Mouse (Mus musculus): ENCODE measurements around the gene Tubd1. TPM values are rescaled to one million over a fixed set of nuclear protein-coding genes. Genes with fewer than 3 reads are reported as not detected.

Gene Tubd1
- polyA plus RNA-seq, 1 experiment from 2014 or later, result 4.7 TPM

DNA sequence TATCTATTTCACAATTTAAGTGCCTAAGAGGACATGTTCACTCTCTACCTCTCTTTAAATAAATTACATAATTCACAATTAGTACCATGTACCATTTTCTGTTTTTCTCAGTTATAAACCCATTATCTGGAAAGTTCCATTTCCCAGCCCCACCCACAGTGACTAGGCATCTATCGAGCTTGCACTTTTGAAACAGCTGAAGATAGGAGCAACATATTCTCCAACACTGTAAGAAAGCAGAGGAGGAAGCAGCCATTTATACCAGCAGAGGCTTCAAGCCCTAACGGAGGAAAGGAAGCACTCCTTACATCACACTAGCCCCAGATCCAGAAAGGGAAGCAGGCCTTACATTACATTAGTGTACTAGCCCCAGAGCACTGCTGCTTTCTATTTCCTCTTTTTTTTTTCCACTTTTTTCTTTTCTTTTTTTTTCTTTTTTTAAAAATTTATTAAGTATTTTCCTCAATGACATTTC, 69.3 kb downstream of the Tubd1 start:
- 18% methylated on average over 2 of the region's 2 CpGs for WGBS
- 0 out of 2 replicates have a peak overlapping the region, but pooled peaks have one; percentile 4 for H3K27ac ChIP-seq (ENCODE audit: low read depth, low read length)
- no peaks in the 10 kb centered on the region for H3K27me3 ChIP-seq (replicated peaks; ENCODE audit: control insufficient read depth, insufficient read depth, low read length)
- peaks cover 10% of the 10 kb centered on the region; the same call in 1 of the 2 replicates for H3K36me3 ChIP-seq (ENCODE audit: control insufficient read depth, insufficient read depth)
- H3K4me1 ChIP-seq (replicated peaks; ENCODE audit: control insufficient read depth, insufficient read depth, low read length), result no peaks in the 10 kb centered on the region; the same call in 1 of the 2 replicates
- no peak for TF ChIP-seq CTCF (IDR thresholded peaks at IDR 0.05; ENCODE audit: low read depth)
- H3K9me3 ChIP-seq (ENCODE audit: control insufficient read depth), result no peaks in the 10 kb centered on the region
- H3K4me2 ChIP-seq (replicated peaks; ENCODE audit: low read depth), result no peak overlapping the region
- no peak overlapping the region for H3K9ac ChIP-seq (ENCODE audit: low read depth, low read length)
- ATAC-seq, result peak; percentile 34; the same call in 1 of the 2 replicates
- no peak overlapping the region for H3K4me3 ChIP-seq (ENCODE audit: low read depth, low read length)

DNA sequence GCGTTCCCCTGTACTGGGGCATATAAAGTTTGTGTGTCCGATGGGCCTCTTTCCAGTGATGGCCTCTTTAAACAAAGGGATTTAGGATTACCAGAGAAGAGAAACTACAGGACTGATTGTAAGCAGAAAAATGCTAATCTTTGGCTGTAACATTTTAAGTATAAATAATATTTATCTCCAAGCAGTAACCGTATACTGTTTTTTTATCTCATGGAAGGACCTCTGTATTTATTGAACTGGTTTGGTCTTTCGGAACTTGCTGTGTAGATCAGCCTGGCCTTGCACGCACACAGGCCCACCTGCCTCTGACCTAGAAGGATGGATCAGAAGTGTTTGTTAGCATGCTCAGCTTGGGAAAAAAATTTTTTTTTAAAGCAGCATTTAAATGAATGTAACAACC, 69.8 kb downstream of the Tubd1 start:
- no peak overlapping the region; the same call in 1 of the 2 replicates for H3K9ac ChIP-seq (ENCODE audit: low read depth, low read length)
- no peak for TF ChIP-seq CTCF (IDR thresholded peaks at IDR 0.05; ENCODE audit: low read depth)
- no peaks in the 10 kb centered on the region for H3K9me3 ChIP-seq (ENCODE audit: control insufficient read depth)
- no peak overlapping the region for H3K4me3 ChIP-seq (ENCODE audit: low read depth, low read length)
- WGBS, result 64% methylated on average over 5 of the region's 5 CpGs
- no peaks in the 10 kb centered on the region for H3K27me3 ChIP-seq (replicated peaks; ENCODE audit: control insufficient read depth, insufficient read depth, low read length)
- H3K4me1 ChIP-seq (replicated peaks; ENCODE audit: control insufficient read depth, insufficient read depth, low read length), result no peaks in the 10 kb centered on the region; the same call in 1 of the 2 replicates
- H3K27ac ChIP-seq (ENCODE audit: low read depth, low read length), result 0 out of 2 replicates have a peak overlapping the region, but pooled peaks have one; percentile 4
- H3K36me3 ChIP-seq (ENCODE audit: control insufficient read depth, insufficient read depth), result peaks cover 10% of the 10 kb centered on the region; the same call in 1 of the 2 replicates
- no peak for ATAC-seq
- H3K4me2 ChIP-seq (replicated peaks; ENCODE audit: low read depth), result no peak overlapping the region

MicroRNAs encoded within 50 kb of the gene (microRNA counts, 519-probe panel; counts per million panel counts)
- 5,775 counts per million, percentile 93 among the panel's probes with 10 or more counts for microRNA mmu-miR-21

Small RNA genes lying within 50 kb of the gene (microRNA-seq; reads per million reads assigned to microRNA genes)
- gene Mir21a, result 45,982 reads per million, percentile 99 among the genes with 10 or more reads in this experiment

Other genes with a start within 250 kb of the Tubd1 start
- 6.1 and 6.4 TPM in 2 replicates for gene Med13, start 187.4 kb upstream of the Tubd1 start, polyA plus RNA-seq (2015; fragmentation: Nextera tagmentation; extraction: Ambion mirVana)
- 48.5 and 50.7 TPM in 2 replicates for gene Rnft1, start 60.3 kb upstream of the Tubd1 start, polyA plus RNA-seq (2015; fragmentation: Nextera tagmentation; extraction: Ambion mirVana)
- 37.9 and 39.9 TPM in 2 replicates for gene Rps6kb1, start 186 bp upstream of the Tubd1 start, polyA plus RNA-seq (2015; fragmentation: Nextera tagmentation; extraction: Ambion mirVana)
- 387 and 408 TPM in 2 replicates for gene Vmp1, start 138.8 kb downstream of the Tubd1 start, polyA plus RNA-seq (2015; fragmentation: Nextera tagmentation; extraction: Ambion mirVana)
- gene Ptrh2, start 139.0 kb downstream of the Tubd1 start, polyA plus RNA-seq (2015; fragmentation: Nextera tagmentation; extraction: Ambion mirVana), result 14.2 and 14.6 TPM in 2 replicates
- gene Cltc, start 212.6 kb downstream of the Tubd1 start, polyA plus RNA-seq (2015; fragmentation: Nextera tagmentation; extraction: Ambion mirVana), result 87.3 and 95.2 TPM in 2 replicates

Measured in intestine, postnatal 0 days (tissue).